Mouse (Mus musculus): Measurements from ENCODE around the gene Dnah6. TPM values are rescaled to one million over a fixed set of nuclear protein-coding genes. Genes with fewer than 3 reads are reported as not detected.

The Dnah6 gene
- polyA plus RNA-seq, 1 experiment from 2014 or later: 0.02 TPM

- Histone ChIP-seq H3K9me3 (replicated peaks) (no peaks in the 10 kb centered on the region), H3K4me2 (peak overlapping the region; percentile 81), H3K36me3 (peaks cover 3% of the 10 kb centered on the region; the same call in 1 of the 2 replicates), H3K27me3 (replicated peaks) (no peaks in the 10 kb centered on the region), H3K9ac (peak overlapping the region; percentile 89), H3K4me3 (peak overlapping the region; percentile 87), H3K4me1 (peaks cover 38% of the 10 kb centered on the region), H3K27ac (peak overlapping the region; percentile 72)
- ATAC-seq: peak; percentile 36; the same call in 1 of the 2 replicates
- WGBS (ENCODE audit: insufficient replicate concordance): 2% methylated on average over 12 of the region's 12 CpGs
These were observed 27.6 kb upstream of the Dnah6 start for GRCm38 (mm10) chr6:73249049-73249422.

GRCm38 (mm10) chr6:73248237-73249048, 27.0 kb upstream of the Dnah6 start, which contains the start of gene Suclg1:
Gene Suclg1, plus strand, starts transcription at chr6:73248382.
- 1% methylated on average over 58 of the region's 58 CpGs for WGBS (ENCODE audit: insufficient replicate concordance)
- Histone ChIP-seq H3K9ac (peak within 1 kb of the TSS; percentile 89), H3K36me3 (peaks cover 3% of the 10 kb centered on the region; the same call in 1 of the 2 replicates), H3K27ac (peak within 1 kb of the TSS; percentile 72), H3K27me3 (replicated peaks) (no peaks in the 10 kb centered on the region), H3K4me2 (peak within 1 kb of the TSS; percentile 81), H3K9me3 (replicated peaks) (no peaks in the 10 kb centered on the region), H3K4me3 (peak within 1 kb of the TSS; percentile 87), H3K4me1 (peaks cover 32% of the 10 kb centered on the region)
- peak; percentile 91 for ATAC-seq

DNA sequence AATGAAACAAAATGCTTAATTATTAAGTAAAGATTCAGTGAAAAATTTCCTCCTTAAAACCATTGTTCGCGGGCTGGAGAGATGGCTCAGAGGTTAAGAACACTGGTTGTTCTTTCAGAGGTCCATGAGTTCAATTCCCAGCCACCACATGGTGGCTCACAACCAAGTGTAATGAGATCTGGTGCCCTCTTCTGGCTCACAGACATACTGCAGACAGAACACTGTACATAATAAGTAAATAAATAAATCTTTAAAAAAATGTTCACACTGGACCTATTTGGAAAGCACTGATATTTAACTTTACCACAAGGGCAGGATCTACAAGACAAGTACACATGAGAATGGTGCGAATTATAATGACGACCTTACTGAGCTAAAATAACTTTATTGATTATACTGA, 26.0 kb upstream of the Dnah6 start:
- Histone ChIP-seq H3K36me3 (peaks cover 3% of the 10 kb centered on the region; the same call in 1 of the 2 replicates), H3K27ac (no peak overlapping the region), H3K4me3 (peak overlapping the region; percentile 87), H3K9ac (no peak overlapping the region; the same call in 1 of the 2 replicates), H3K4me2 (peak overlapping the region; percentile 81), H3K9me3 (replicated peaks) (no peaks in the 10 kb centered on the region), H3K27me3 (replicated peaks) (no peaks in the 10 kb centered on the region), H3K4me1 (peaks cover 22% of the 10 kb centered on the region)
- no peak for ATAC-seq
- 37% methylated on average over 4 of the region's 4 CpGs for WGBS (ENCODE audit: insufficient replicate concordance)

GRCm38 (mm10) chr6:73246821-73247220, 25.4 kb upstream of the Dnah6 start:
- no peak overlapping the region for H3K27ac ChIP-seq
- ATAC-seq: no peak
- H3K9me3 ChIP-seq (replicated peaks): no peaks in the 10 kb centered on the region
- 73% methylated on average over 2 of the region's 2 CpGs for WGBS (ENCODE audit: insufficient replicate concordance)
- no peak overlapping the region for H3K9ac ChIP-seq
- H3K36me3 ChIP-seq: peaks cover 3% of the 10 kb centered on the region; the same call in 1 of the 2 replicates
- H3K4me1 ChIP-seq: peaks cover 18% of the 10 kb centered on the region
- no peak overlapping the region for H3K4me3 ChIP-seq
- H3K4me2 ChIP-seq: no peak overlapping the region
- no peaks in the 10 kb centered on the region for H3K27me3 ChIP-seq (replicated peaks)

- H3K27me3 ChIP-seq (replicated peaks): no peaks in the 10 kb centered on the region
- WGBS (ENCODE audit: insufficient replicate concordance): 67% methylated on average over 3 of the region's 3 CpGs
- ATAC-seq: no peak
- H3K4me1 ChIP-seq: peaks cover 4% of the 10 kb centered on the region; the same call in 1 of the 2 replicates
- H3K27ac ChIP-seq: no peak overlapping the region
- H3K4me2 ChIP-seq: no peak overlapping the region
- no peak overlapping the region for H3K4me3 ChIP-seq
- no peaks in the 10 kb centered on the region for H3K9me3 ChIP-seq (replicated peaks)
- H3K9ac ChIP-seq: no peak overlapping the region
- H3K36me3 ChIP-seq: no peaks in the 10 kb centered on the region
These were observed 14.2 kb upstream of the Dnah6 start for GRCm38 (mm10) chr6:73235650-73236049.

GRCm38 (mm10) chr6:73234302-73234900, 12.9 kb upstream of the Dnah6 start:
- Histone ChIP-seq H3K27ac (no peak overlapping the region), H3K4me1 (peaks cover 4% of the 10 kb centered on the region; the same call in 1 of the 2 replicates), H3K4me3 (no peak overlapping the region), H3K27me3 (replicated peaks) (no peaks in the 10 kb centered on the region), H3K36me3 (no peaks in the 10 kb centered on the region), H3K9ac (no peak overlapping the region), H3K9me3 (replicated peaks) (no peaks in the 10 kb centered on the region), H3K4me2 (no peak overlapping the region)
- no peak for ATAC-seq
- 85% methylated on average over 6 of the region's 6 CpGs for WGBS (ENCODE audit: insufficient replicate concordance)

DNA sequence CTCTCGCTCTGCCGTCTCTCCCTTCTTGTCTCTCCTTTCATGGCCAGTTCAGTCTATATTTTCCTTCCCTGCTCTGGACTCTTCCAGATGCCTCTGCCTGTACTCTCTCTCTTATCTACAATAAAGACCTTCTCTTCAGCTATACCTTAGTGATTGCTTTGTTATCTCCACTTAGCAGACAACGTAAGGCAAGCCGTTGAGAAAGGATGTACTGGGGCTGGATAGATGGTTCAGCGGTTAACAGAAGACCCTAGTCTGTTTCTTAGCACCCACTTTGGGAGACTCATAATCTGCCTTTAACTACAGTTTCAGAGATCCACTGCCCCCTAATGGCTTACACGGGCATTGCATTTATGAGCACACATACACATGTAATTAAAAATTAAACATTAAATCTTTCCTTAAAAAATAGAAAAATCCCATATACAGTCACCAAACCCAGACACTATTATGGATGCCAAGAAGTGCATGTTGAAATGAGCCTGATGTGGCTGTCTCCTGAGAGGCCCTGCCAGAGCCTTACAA, 11.8 kb upstream of the Dnah6 start:
- no peak overlapping the region for H3K27ac ChIP-seq
- 49% methylated on average over 6 of the region's 6 CpGs for WGBS (ENCODE audit: insufficient replicate concordance)
- H3K4me1 ChIP-seq: peaks cover 8% of the 10 kb centered on the region; the same call in 1 of the 2 replicates
- no peak overlapping the region for H3K9ac ChIP-seq
- no peak overlapping the region for H3K4me2 ChIP-seq
- H3K36me3 ChIP-seq: no peaks in the 10 kb centered on the region
- peak; percentile 56; the same call in 1 of the 2 replicates for ATAC-seq
- no peak overlapping the region for H3K4me3 ChIP-seq
- no peaks in the 10 kb centered on the region for H3K9me3 ChIP-seq (replicated peaks)
- H3K27me3 ChIP-seq (replicated peaks): no peaks in the 10 kb centered on the region

DNA sequence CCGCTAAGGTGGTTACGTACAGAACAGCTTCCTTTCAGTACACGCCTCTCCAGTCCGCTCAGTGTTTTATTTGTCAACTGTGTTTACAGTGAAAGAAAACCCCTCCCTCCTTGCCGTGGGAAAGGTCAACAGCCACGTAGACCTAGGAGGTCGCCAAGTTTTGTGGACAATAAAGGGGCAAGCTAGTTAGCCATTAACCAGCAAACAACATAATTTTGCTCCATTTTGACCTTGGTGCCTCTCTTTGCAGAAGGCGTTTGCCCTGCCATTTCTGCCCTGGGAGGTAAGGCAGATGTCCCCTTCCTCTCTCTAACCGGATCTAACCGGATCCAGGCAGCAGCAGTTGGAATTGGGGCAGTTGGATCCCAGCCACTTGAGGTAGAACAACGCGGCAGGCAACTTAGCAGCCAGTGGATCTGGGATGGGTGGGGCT, 10.7 kb upstream of the Dnah6 start:
- Histone ChIP-seq H3K4me3 (no peak overlapping the region), H3K4me1 (peaks cover 8% of the 10 kb centered on the region; the same call in 1 of the 2 replicates), H3K4me2 (0 out of 2 replicates have a peak overlapping the region, but pooled peaks have one; percentile 8), H3K27me3 (replicated peaks) (no peaks in the 10 kb centered on the region), H3K9me3 (replicated peaks) (no peaks in the 10 kb centered on the region), H3K27ac (peak overlapping the region; percentile 61), H3K36me3 (no peaks in the 10 kb centered on the region), H3K9ac (no peak overlapping the region)
- ATAC-seq: peak; percentile 74
- 71% methylated on average over 12 of the region's 12 CpGs for WGBS (ENCODE audit: insufficient replicate concordance)

GRCm38 (mm10) chr6:73228881-73229280, 7.4 kb upstream of the Dnah6 start:
- H3K27ac ChIP-seq: no peak overlapping the region
- no peak for ATAC-seq
- H3K9me3 ChIP-seq (replicated peaks): no peaks in the 10 kb centered on the region
- H3K9ac ChIP-seq: no peak overlapping the region
- H3K4me3 ChIP-seq: no peak overlapping the region
- H3K27me3 ChIP-seq (replicated peaks): no peaks in the 10 kb centered on the region
- H3K4me2 ChIP-seq: no peak overlapping the region
- H3K36me3 ChIP-seq: no peaks in the 10 kb centered on the region
- WGBS (ENCODE audit: insufficient replicate concordance): 52% methylated on average over 3 of the region's 3 CpGs
- H3K4me1 ChIP-seq: peaks cover 8% of the 10 kb centered on the region; the same call in 1 of the 2 replicates

GRCm38 (mm10) chr6:73228408-73228807, 7.0 kb upstream of the Dnah6 start:
- ATAC-seq: no peak
- no peak overlapping the region for H3K4me2 ChIP-seq
- no peaks in the 10 kb centered on the region for H3K27me3 ChIP-seq (replicated peaks)
- no peak overlapping the region for H3K27ac ChIP-seq
- H3K4me1 ChIP-seq: peaks cover 8% of the 10 kb centered on the region; the same call in 1 of the 2 replicates
- no peaks in the 10 kb centered on the region for H3K9me3 ChIP-seq (replicated peaks)
- H3K4me3 ChIP-seq: no peak overlapping the region
- H3K9ac ChIP-seq: no peak overlapping the region
- no peaks in the 10 kb centered on the region for H3K36me3 ChIP-seq
- 19% methylated on average over 4 of the region's 4 CpGs for WGBS (ENCODE audit: insufficient replicate concordance)

DNA sequence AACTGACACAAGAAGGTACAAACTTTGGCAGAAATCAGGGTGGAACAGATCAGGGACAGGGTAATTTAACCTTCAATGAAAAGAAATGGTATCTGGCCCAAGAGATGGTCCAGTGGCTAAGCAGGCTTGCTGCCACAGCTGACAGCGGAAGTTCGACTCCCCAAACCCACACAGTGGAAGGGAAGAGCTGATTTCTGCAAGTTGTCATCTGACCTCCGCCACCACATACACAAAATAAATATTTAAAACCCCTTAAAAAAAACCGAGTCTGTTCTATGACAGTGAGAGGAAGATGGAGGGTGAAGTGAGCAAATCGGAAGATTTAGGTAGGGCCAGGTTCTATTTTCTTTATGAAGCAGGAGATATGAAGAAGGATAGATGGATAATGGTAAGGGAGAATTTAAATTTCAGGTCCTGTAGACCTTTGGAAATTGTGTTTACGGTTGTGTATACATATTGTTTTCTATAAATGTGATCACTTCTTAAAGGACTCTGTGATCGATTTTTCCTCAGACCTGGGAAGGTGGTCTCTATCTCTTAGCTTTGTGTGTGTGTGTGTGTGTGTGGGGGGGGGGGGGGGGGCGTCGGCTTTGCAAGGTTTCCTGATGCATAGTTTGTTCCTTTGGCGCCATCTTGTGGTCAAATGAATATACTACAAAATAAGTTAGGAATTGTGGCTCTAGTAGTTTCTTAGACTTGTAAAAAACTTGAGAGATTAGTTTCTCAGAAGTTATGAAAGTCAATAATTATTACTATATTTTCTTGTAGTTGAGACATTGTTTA, 6.1 kb upstream of the Dnah6 start:
- H3K4me2 ChIP-seq: no peak overlapping the region
- no peaks in the 10 kb centered on the region for H3K9me3 ChIP-seq (replicated peaks)
- H3K27ac ChIP-seq: no peak overlapping the region
- no peaks in the 10 kb centered on the region for H3K36me3 ChIP-seq
- no peaks in the 10 kb centered on the region for H3K27me3 ChIP-seq (replicated peaks)
- no peak overlapping the region for H3K9ac ChIP-seq
- no peak for ATAC-seq
- peaks cover 7% of the 10 kb centered on the region; the same call in 1 of the 2 replicates for H3K4me1 ChIP-seq
- H3K4me3 ChIP-seq: no peak overlapping the region
- 28% methylated on average over 10 of the region's 10 CpGs for WGBS (ENCODE audit: insufficient replicate concordance)
